Mouse (Mus musculus) mouse embryonic stem cell (cell line): ENCODE data around the gene Snx13.

Source experiments
- in situ Hi-C, 2 experiments: fragments of 300-500 bp; cut with MboI; formaldehyde crosslinking; loops; 1 replicate in 1 of 2; 3 replicates in 1 of 2; pipeline ENCODE4 v1.14.3; 2019 to 2020; ENCODE audit warnings: low sequenced_read_pairs in 2 of 2, low pct_unique_long_range_greater_than_20kb in 1 of 2, mixed read lengths in 1 of 2; ENCODE audit not compliant: unreplicated experiment in 1 of 2

The Snx13 gene

GRCm38 (mm10) chr12:35046999-35047319 is at the start of gene Snx13:
Snx13 (plus strand) TSS chr12:35047186.
- in situ Hi-C loops, result no loop called here

- in situ Hi-C loops, result no loop called here
Observed at GRCm38 (mm10) chr12:34997597-34998182, 49.3 kb upstream of the Snx13 start.

- in situ Hi-C loops, result no loop called here
Observed at GRCm38 (mm10) chr12:34998778-34999467, 48.1 kb upstream of the Snx13 start.

- in situ Hi-C loops, result no loop called here
Observed at GRCm38 (mm10) chr12:35000323-35000722, 46.7 kb upstream of the Snx13 start.

GRCm38 (mm10) chr12:35005748-35006147 is 41.2 kb upstream of the Snx13 start:
- in situ Hi-C loops, result no loop called here

- in situ Hi-C loops, result no loop called here
Observed at GRCm38 (mm10) chr12:35007851-35008250, 39.1 kb upstream of the Snx13 start.

GRCm38 (mm10) chr12:35008340-35009137 is 38.4 kb upstream of the Snx13 start:
- in situ Hi-C loops, result no loop called here

GRCm38 (mm10) chr12:35011462-35011861 is 35.5 kb upstream of the Snx13 start:
- in situ Hi-C loops, result no loop called here

GRCm38 (mm10) chr12:35013950-35014349 is 33.0 kb upstream of the Snx13 start:
- in situ Hi-C loops, result no loop called here

GRCm38 (mm10) chr12:35016056-35016455 is 30.9 kb upstream of the Snx13 start:
- in situ Hi-C loops, result no loop called here

- in situ Hi-C loops, result no loop called here
Observed at GRCm38 (mm10) chr12:35016481-35017250, 30.3 kb upstream of the Snx13 start.

GRCm38 (mm10) chr12:35018679-35019237 is 28.2 kb upstream of the Snx13 start:
- in situ Hi-C loops, result no loop called here

- in situ Hi-C loops, result no loop called here
Observed at GRCm38 (mm10) chr12:35021285-35021684, 25.7 kb upstream of the Snx13 start.

GRCm38 (mm10) chr12:35022066-35022465 is 24.9 kb upstream of the Snx13 start:
- in situ Hi-C loops, result no loop called here

GRCm38 (mm10) chr12:35025916-35026432 is 21.0 kb upstream of the Snx13 start:
- in situ Hi-C loops, result no loop called here

GRCm38 (mm10) chr12:35027533-35027932 is 19.5 kb upstream of the Snx13 start:
- in situ Hi-C loops, result no loop called here

GRCm38 (mm10) chr12:35038668-35039570 is 8.1 kb upstream of the Snx13 start:
- in situ Hi-C loops, result no loop called here

- in situ Hi-C loops, result no loop called here
Observed at GRCm38 (mm10) chr12:35039571-35039936, 7.4 kb upstream of the Snx13 start.
